Mouse (Mus musculus) intestine, embryonic 16.5 days (tissue): ENCODE data around the gene Arhgef25. TPM values are rescaled to one million over a fixed set of nuclear protein-coding genes. Genes with fewer than 3 reads are reported as not detected.
A peak's percentile ranks its signal among the peaks of the same experiment; 100 is the strongest.
"Not testable (repeated sequence)": the region's sequence is repeated elsewhere in the genome, so short reads cannot be mapped to it uniquely, and the experiment has no call there.

ENCODE experiments used
- ATAC-seq: fragments of 200-750 bp; cut with Nextera tagmentation; 2 replicates; pipeline ENCODE4 v1.8.0; 2017; ENCODE audit warnings: moderate TSS enrichment, moderate library complexity
- H3K27ac ChIP-seq: fragments of 300-500 bp; sonication (generic); 2 replicates; pipeline ENCODE4 v1.5.1; 2014; ENCODE audit warnings: mild to moderate bottlenecking, low read length
- H3K27me3 ChIP-seq: fragments of 300-500 bp; sonication (generic); replicated peaks from 2 replicates; pipeline ENCODE4 v1.6.1; 2014; ENCODE audit warnings: low read length, control low read depth, mixed read lengths; ENCODE audit not compliant: control insufficient read depth, insufficient read depth
- H3K36me3 ChIP-seq: fragments of 300-500 bp; sonication (generic); 2 replicates; pipeline ENCODE4 v1.6.1; 2014; ENCODE audit warnings: low read length, control low read depth; ENCODE audit not compliant: control insufficient read depth, insufficient read depth
- H3K4me1 ChIP-seq: fragments of 300-500 bp; sonication (generic); 2 replicates; pipeline ENCODE4 v1.6.1; 2014; ENCODE audit warnings: low read length, control low read depth, mixed read lengths; ENCODE audit not compliant: control insufficient read depth, insufficient read depth
- H3K4me2 ChIP-seq: fragments of 300-500 bp; sonication (generic); 2 replicates; pipeline ENCODE4 v1.6.1; 2014; ENCODE audit warnings: low read depth, low read length, control low read depth
- H3K4me3 ChIP-seq: fragments of 300-500 bp; sonication (generic); 2 replicates; pipeline ENCODE4 v1.5.1; 2014; ENCODE audit warnings: mild to moderate bottlenecking, low read length
- H3K9ac ChIP-seq: fragments of 300-500 bp; sonication (generic); 2 replicates; pipeline ENCODE4 v1.6.1; 2014; ENCODE audit warnings: low read depth, low read length
- H3K9me3 ChIP-seq: fragments of 300-500 bp; sonication (generic); 2 replicates; pipeline ENCODE4 v1.6.1; 2016; ENCODE audit warnings: low read length, control low read depth; ENCODE audit not compliant: control insufficient read depth
- WGBS: fragments of 180-500 bp; shearing (Covaris S2); extraction: QIAGEN DNeasy Blood & Tissue Kit; methylation state at CpG from one replicate; pipeline ENCODE4 v1.1.7; 2014; 5-methylcytosine and 5-hydroxymethylcytosine counted together
- polyA plus RNA-seq: library from polyadenylated mRNA; unstranded; fragments of >200 nt; fragmentation: Nextera tagmentation; extraction: Ambion mirVana; gene quantifications from 2 replicates; pipeline ENCODE4 v1.2.1, GENCODE M21; 2015

The Arhgef25 gene
- polyA plus RNA-seq, 1 experiment from 2014 or later: 46.3 TPM

DNA sequence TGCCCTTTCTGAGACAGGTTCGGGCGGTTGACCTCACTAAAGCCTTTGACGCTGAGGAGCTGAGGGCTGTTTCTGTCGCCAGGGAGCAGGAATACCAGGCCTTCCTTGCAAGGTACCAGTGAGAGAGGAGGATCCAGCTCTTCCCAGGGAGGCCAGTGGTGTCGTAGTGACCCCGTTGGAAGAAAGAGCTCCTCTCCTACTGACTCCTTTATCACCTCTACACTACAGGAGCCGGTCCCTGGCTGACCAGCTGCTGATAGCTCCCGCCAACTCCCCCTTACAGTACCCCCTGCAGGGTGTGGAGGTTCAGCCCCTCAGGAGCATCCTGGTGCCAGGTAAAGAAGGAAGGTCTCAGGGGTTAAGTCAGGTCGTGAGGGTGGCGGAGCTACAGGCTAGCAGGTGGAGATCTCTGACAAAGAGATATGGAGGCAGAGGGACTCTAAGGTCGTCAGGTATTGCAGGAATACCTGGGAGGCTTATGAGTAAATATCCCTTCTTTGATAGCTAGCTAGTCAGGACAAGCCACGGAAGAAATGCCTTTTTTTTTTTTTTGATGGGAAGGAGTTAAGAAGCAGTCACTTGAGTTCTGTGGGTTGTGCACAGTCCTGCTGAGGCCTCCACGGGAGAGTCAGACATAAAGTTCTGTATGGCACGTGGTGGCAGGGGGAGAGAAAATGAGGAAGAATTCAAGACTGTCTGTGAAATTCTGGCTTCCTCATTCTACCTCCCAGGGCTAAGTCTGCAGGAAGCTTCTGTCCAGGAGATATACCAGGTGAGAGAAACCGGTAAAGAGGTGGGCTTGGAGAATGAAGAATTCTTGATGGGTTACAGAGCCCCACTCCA lies 22.9 kb downstream of the Arhgef25 start:
- WGBS: 20% methylated on average over 15 of the region's 15 CpGs
- Histone ChIP-seq H3K27ac (peak overlapping the region; percentile 82), H3K9ac (peak overlapping the region; percentile 79), H3K27me3 (peaks cover 6% of the 10 kb centered on the region; the same call in 1 of the 2 replicates), H3K4me3 (peak overlapping the region; percentile 75), H3K36me3 (no peaks in the 10 kb centered on the region; the same call in 1 of the 2 replicates), H3K4me2 (peak overlapping the region; percentile 98), H3K9me3 (no peaks in the 10 kb centered on the region), H3K4me1 (peaks cover 22% of the 10 kb centered on the region)
- no peak for ATAC-seq

GRCm38 (mm10) chr10:127166404-127166715 lies 23.5 kb downstream of the Arhgef25 start:
- Histone ChIP-seq H3K27me3 (peaks cover 6% of the 10 kb centered on the region; the same call in 1 of the 2 replicates), H3K4me2 (peak overlapping the region; percentile 98), H3K4me3 (peak overlapping the region; percentile 75), H3K9ac (peak overlapping the region; percentile 79), H3K27ac (peak overlapping the region; percentile 82), H3K9me3 (no peaks in the 10 kb centered on the region), H3K36me3 (no peaks in the 10 kb centered on the region; the same call in 1 of the 2 replicates), H3K4me1 (peaks cover 22% of the 10 kb centered on the region)
- ATAC-seq: no peak
- 8% methylated on average over 11 of the region's 11 CpGs for WGBS

- Histone ChIP-seq H3K9ac (peak overlapping the region; percentile 79), H3K4me1 (peaks cover 18% of the 10 kb centered on the region), H3K27me3 (peaks cover 6% of the 10 kb centered on the region; the same call in 1 of the 2 replicates), H3K4me3 (peak overlapping the region; percentile 75), H3K36me3 (no peaks in the 10 kb centered on the region; the same call in 1 of the 2 replicates), H3K27ac (peak overlapping the region; percentile 82), H3K9me3 (no peaks in the 10 kb centered on the region), H3K4me2 (peak overlapping the region; percentile 98)
- ATAC-seq: peak; percentile 72
- under 1% methylated on average over 56 of the region's 56 CpGs for WGBS
Observed at GRCm38 (mm10) chr10:127165654-127166403, 24.1 kb downstream of the Arhgef25 start.

- ATAC-seq: peak; percentile 52
- peaks cover 12% of the 10 kb centered on the region for H3K4me1 ChIP-seq
- peak overlapping the region; percentile 98 for H3K4me2 ChIP-seq
- H3K9me3 ChIP-seq: no peaks in the 10 kb centered on the region
- under 1% methylated on average over 42 of the region's 42 CpGs for WGBS
- peak overlapping the region; percentile 79 for H3K9ac ChIP-seq
- H3K27me3 ChIP-seq: peaks cover 6% of the 10 kb centered on the region; the same call in 1 of the 2 replicates
- no peaks in the 10 kb centered on the region; the same call in 1 of the 2 replicates for H3K36me3 ChIP-seq
- peak overlapping the region; percentile 75 for H3K4me3 ChIP-seq
- peak overlapping the region; percentile 82 for H3K27ac ChIP-seq
Observed at GRCm38 (mm10) chr10:127165354-127165653, 24.6 kb downstream of the Arhgef25 start.

DNA sequence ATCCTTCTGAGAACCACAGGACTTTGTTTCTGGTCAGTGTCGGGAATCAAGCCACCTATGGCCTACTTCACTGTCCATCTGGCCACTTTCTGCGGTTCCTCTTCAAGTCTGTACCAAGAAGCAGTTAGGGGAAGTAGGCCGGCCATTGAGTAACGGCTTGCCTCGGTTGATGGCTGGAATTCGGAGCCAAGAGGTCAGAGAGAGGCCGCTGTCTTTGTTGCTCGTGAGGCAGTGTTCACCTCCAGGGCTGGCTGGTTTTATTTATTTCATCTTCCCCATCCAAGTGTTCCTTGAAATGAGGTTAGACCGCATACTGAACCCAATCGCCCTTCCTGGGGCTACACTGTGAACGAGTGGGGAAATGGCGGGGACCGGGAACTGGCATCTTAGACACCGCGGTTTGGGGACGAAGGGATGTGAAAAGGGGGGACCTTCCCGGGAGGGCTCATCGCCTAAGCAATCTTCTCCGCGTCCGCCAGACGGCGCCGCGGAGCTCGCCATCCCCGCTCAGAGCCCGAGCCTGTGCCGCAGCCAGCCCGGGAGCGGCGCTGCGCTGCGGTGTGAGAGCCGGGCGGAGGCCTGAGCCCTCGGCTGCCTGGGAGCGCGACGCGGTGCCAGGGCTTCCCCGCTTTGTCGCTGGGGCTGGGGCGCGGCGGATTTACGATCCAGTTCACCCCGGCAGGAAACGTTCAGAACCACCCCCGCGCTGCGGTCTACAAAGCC lies 25.1 kb downstream of the Arhgef25 start, which contains the start of gene B4galnt1:
B4galnt1 (plus strand) TSS at position 595 of the 723 bp plus-strand sequence.
- no peaks in the 10 kb centered on the region; the same call in 1 of the 2 replicates for H3K36me3 ChIP-seq
- H3K4me2 ChIP-seq: peak within 1 kb of the TSS; percentile 98
- peaks cover 7% of the 10 kb centered on the region for H3K4me1 ChIP-seq
- peak within 1 kb of the TSS; percentile 82 for H3K27ac ChIP-seq
- peak within 1 kb of the TSS; percentile 75 for H3K4me3 ChIP-seq
- no peaks in the 10 kb centered on the region for H3K9me3 ChIP-seq
- H3K27me3 ChIP-seq: peaks cover 6% of the 10 kb centered on the region; the same call in 1 of the 2 replicates
- 2% methylated on average over 52 of the region's 52 CpGs for WGBS
- peak within 1 kb of the TSS; percentile 79 for H3K9ac ChIP-seq
- peak; percentile 83 for ATAC-seq

DNA sequence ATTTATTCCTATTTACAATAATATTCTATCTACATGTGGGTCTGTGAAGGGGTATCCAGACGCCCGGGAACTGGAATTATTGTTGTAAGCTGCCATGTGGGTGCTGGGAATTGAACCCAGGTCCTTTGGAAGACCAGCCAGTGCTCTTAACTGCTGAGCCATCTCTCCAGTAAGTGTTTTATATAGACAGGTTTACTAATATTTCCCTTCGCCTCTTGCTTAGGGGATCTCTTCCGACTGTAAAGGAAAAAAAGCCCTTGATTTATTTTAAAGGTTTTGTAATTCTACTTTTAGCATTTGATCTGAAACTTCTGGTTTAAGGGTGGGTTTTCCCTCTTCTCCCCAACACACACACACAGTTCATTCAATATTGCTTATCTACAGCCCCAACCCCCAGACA lies 25.7 kb downstream of the Arhgef25 start:
- Histone ChIP-seq H3K27me3 (0 out of 2 replicates have a peak, but pooled peaks cover under 1% of the 10 kb centered on the region), H3K4me2 (peak overlapping the region; percentile 98; the same call in 1 of the 2 replicates), H3K4me1 (peaks cover 7% of the 10 kb centered on the region; the same call in 1 of the 2 replicates), H3K9ac (no peak overlapping the region), H3K36me3 (no peaks in the 10 kb centered on the region; the same call in 1 of the 2 replicates), H3K4me3 (no peak overlapping the region), H3K27ac (no peak overlapping the region), H3K9me3 (no peaks in the 10 kb centered on the region)
- 89% methylated on average over 4 of the region's 4 CpGs for WGBS
- ATAC-seq: no peak

GRCm38 (mm10) chr10:127162771-127163261 lies 27.1 kb downstream of the Arhgef25 start:
- not testable (repeated sequence) for H3K27ac ChIP-seq, H3K9ac ChIP-seq, H3K4me1 ChIP-seq, H3K36me3 ChIP-seq, ATAC-seq, H3K9me3 ChIP-seq, H3K4me2 ChIP-seq, H3K4me3 ChIP-seq, H3K27me3 ChIP-seq
- WGBS: 42% methylated on average over 7 of the region's 7 CpGs

GRCm38 (mm10) chr10:127160728-127161127 lies 29.2 kb downstream of the Arhgef25 start:
- no peaks in the 10 kb centered on the region for H3K27me3 ChIP-seq
- ATAC-seq: no peak
- no peak overlapping the region for H3K4me2 ChIP-seq
- no peak overlapping the region for H3K9ac ChIP-seq
- peaks cover 12% of the 10 kb centered on the region; the same call in 1 of the 2 replicates for H3K4me1 ChIP-seq
- H3K4me3 ChIP-seq: no peak overlapping the region
- H3K36me3 ChIP-seq: no peaks in the 10 kb centered on the region
- WGBS: 71% methylated on average over 3 of the region's 3 CpGs
- H3K9me3 ChIP-seq: no peaks in the 10 kb centered on the region
- H3K27ac ChIP-seq: no peak overlapping the region
